Mouse (Mus musculus): ENCODE measurements around the gene Tmem30c.

The Tmem30c gene

DNA sequence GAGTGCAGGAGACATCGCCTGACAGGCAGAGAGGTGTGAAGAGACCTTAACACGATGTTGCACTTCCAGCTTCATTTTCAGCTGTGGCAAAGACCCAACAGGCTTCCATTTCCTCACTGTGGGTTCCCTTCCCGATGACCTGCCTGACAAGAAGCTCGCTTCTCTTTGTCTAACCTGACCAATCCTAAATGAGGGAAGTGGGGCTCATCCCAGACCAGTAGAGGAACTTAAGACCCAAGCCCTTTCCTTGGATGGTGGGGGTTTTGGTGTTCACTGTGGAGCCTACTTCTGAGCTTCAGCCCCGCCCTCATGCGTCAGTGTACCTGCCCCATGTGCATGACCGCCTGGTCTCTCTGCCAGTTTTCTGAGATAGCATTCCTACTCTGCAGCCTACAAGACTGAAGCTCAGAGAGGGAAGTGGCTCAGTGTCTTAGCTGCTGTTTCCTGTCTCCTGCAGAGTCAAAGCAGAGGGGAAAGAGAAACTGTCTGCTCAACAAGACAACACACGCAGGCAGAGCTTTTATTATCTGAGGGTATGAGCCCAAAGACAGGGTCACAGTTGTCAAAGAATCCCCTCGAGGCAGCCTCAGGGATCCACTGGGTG lies 8.9 kb upstream of the Tmem30c start:
- ATAC-seq (ENCODE audit: insufficient number of reproducible peaks, low FRiP score, low TSS enrichment), result 0 out of 2 replicates have a peak, but pooled peaks have one; percentile 49

DNA sequence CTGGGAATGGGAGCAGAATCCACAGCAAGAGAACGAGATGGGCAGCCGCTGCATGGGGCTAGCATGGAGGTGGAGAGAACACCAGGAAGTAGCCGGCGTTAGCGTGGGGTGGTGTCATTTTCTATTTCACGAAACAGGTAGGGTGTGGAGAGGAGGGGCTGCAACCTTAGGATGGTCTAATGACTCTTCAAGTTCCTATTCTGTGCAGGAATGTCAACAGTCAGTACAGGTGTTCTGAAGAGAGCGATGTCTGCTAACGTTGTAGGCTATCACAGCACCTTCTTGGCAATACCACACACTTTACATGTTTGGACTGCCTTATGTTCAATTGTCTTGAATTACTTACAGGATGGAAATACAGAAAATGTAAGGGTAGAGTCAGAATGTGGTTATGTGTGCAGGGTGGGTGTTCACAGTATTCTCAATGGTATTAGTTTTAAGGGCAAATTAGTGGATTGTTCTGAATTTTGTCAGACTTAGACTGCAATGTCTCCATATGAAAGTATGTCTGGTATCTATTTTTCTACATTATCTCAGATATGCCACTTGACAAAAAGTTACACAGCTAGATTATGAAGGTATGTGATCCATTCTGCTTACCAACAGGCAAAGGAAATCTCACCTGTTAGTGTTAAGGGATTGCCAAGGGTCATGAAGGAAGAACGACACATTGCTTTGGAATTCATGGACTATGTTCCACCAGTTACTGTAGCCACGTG lies 2.7 kb upstream of the Tmem30c start:
- ATAC-seq (ENCODE audit: insufficient number of reproducible peaks, low FRiP score, low TSS enrichment), result no peak

DNA sequence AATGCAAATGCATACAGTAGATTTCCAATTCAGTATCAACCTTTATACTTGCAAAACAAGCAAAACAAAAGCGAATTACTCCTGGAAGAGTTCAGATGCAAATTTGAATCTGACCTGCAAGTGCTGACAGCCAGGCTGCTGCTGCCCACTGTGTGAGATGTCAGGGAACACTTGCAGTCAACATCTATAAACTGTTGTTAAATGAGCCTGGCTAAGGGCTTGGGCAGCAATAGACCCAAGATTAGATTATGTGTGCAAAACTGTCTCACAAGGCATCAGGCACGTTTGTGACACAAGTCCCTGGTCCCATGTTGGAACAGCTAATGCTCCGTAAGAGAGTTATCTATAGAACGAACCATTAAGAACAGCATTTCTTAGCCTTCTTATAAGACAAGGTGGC lies 369 bp downstream of the Tmem30c start:
- ATAC-seq (ENCODE audit: insufficient number of reproducible peaks, low FRiP score, low TSS enrichment), result no peak

DNA sequence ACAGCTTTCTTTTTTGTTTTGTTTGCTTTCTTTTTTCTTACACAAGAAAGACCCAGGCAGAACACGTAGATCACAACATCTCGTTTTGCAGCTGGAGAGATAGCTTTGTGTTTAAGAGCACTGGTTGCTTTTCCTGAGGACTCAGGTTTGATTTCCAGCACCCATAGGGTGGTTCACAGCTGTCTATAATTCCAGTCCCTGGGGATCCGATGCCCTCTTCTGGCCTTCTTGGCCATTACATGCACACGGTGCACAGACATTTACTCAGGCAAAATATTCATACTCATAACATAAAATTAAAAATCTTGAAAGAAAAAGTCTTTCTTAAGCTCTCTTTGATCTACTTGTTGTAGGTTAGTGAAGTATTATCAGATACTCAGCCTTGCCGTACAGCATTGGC lies 969 bp downstream of the Tmem30c start:
- ATAC-seq (ENCODE audit: insufficient number of reproducible peaks, low FRiP score, low TSS enrichment), result no peak

DNA sequence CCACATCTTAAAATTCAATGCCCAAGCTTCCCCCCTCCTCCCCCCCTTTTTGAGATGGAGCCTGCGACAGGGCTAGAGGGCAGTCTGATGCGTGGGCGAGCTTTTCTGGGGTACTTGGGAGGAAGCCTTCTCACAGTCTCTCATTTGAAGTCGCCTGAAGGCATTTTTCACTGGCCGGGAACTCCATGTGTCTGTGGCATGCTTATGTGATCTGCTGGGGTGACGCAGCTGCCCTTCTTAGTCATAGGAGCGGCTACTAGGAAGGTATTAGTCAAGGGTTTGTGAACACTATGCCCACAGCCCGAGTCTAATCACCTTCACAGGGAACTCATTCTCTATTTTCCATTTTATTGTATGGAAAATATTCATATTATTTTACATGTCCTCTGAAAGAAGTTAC lies 11.2 kb downstream of the Tmem30c start:
- ATAC-seq (ENCODE audit: insufficient number of reproducible peaks, low FRiP score, low TSS enrichment), result no peak

DNA sequence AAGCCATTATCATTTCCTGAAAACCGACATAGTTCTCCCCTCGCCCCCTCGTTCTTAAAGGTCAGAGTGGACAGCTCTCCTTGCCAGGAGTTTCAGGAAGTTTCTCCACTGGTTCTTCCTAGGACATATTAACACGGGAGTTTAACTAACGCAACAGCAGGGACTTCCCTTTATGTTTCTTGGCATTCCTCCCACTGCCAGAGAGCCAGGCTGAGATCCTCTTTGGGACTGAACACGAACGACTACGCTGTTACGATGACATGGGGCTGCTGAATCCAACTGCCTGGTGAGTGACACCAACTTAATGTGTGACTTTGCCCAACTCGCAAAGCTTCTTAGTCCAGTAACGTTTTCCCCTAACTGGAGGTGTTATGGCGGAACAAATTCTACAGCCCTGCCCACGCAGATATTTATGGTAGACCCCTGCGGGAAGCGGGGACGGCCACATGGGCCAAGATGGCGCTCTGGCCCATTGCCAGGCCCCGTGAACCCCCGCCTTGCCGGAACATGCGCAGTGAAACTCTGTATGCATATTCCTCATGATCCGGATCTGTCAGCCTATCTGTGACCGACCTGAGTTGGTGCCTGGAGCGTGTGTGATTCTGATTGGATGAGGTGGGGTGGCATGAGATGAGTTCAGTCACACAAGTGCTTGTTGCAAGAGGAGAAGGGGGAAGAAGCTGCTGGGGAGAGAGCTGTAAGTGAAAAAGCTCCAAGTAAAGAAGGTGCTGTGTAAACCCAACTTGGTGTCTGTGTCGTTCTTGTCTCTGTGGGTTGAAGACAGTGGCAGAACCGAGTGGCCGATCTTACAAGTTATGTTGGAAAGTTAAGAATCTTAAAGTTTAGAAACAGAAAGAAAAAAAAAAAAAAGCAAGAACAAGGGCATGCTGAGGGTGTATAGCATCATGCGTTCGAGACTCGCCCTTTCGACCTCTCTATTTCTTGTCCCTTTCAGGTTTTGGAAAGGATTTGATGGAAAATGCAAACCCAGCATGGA lies 12.1 kb downstream of the Tmem30c start:
- no peak for ATAC-seq (ENCODE audit: insufficient number of reproducible peaks, low FRiP score, low TSS enrichment)

DNA sequence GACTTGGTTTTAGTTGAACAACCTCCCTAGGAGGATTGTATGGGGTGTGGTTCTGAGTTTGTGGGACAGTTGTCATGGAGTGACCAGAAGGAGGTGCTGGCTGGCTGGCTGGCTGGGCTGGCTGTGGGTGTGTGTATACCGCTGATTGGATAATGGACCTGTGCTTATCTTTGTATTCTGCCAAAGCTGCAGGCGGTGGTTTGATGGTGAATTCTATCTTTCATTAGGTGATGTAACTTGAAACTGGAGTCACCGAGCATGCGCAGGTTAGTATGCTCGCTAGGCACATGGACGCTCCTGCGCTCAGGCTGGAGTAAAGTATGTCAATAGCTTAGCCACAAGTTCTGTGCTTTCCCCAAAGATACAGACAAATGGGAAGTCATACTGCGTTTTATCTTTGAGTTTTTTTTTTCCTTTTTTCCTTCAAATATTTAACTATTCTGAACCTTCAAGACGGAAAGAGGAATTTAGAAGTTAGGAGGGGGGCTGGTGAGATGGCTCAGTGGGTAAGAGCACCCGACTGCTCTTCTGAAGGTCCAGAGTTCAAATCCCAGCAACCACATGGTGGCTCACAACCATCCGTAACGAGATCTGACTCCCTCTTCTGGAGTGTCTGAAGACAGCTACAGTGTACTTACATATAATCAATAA lies 13.6 kb downstream of the Tmem30c start:
- ATAC-seq (ENCODE audit: insufficient number of reproducible peaks, low FRiP score, low TSS enrichment), result no peak

DNA sequence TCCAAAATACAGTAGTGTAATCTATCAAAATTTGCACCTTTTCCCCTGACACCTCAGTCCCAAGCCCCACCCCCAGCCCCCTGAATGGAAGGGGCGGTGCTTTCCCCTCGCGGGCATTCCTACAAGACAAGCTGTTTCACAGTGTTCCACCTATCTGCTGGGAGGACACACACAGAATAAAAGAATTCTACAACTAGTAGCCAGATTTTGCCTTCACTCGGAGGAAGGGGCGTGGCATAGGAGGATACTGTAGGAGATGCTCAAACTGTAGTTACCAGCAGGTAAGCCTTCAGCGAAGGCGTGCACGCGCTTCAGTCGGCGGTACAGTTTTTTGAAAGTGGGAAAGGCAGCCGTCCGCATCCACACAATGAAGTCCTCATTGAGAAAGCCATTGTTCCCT lies 22.9 kb downstream of the Tmem30c start:
- ATAC-seq (ENCODE audit: insufficient number of reproducible peaks, low FRiP score, low TSS enrichment), result no peak

DNA sequence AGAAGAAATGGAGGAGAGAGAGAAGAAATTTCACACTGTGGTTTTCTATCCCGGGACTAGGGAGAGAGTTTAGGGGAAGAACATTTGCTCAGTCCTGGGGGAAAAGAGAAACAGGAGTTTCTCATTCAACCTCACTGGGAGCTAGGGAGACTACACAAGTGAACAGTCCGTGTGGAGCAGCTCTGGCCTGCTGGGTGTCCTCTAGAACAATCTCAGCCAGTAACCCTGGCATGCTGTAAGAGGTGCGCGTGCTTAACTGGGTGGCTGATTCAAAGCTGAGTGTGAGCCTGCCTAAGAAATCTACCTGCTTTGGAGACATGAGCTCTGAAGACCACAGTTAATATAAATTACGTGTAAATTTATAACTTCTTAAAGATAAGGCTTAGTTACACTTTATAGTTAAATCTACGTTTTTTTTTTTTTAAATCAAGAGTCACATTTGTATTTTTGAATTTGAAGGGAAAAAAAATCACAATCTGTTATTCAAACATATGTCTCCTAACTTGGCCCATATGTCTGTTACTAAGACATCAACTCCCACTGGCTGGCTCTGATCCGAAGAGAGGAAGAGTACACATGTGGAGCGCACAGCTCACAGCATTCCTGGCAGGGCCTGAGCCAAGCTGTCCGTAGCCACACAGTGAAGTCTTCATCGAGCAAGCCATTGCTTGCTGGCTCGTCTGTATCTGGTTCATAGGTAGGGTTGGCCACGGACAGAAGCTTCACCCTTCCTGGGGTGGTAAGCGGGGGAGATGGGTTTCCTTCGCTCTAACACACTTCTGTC lies 24.4 kb downstream of the Tmem30c start:
- no peak for ATAC-seq (ENCODE audit: insufficient number of reproducible peaks, low FRiP score, low TSS enrichment)

DNA sequence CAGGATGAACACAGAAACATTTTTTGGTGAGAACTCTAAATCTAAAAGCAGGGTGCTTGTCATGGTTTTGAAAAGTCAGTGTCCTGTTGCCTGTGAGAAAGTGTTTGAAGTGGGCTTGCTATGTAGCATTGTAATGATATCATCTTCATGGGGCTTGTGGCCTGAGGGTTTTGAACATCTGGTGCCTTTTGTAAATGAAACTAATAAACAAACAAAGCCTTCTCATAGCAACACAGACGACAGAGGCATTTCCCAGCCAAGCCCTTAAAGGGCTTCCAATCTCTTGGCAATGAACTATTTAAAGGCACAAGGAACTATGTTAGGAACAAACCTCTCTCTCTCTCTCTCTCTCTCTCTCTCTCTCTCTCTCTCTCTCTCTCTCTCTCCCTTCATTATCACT lies 25.6 kb downstream of the Tmem30c start:
- ATAC-seq (ENCODE audit: insufficient number of reproducible peaks, low FRiP score, low TSS enrichment), result no peak

DNA sequence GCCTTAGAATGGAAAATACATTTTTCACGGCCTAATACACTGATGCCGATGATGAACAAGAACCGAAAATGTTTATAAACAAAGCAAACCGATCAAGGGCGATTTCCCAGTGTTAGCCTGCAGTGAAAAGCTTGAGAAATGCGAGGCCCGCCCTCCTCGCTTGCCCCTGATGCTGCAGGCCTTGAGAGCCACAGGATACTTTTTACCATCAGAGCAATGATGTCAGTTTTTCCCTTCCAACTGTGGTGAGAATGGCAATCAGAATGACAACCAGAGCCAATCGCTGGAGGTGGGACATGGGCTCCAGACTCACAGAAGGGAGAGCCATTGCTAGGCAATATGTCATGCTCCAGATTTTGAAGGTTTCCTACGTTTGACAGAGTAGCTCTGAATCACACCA lies 32.5 kb downstream of the Tmem30c start:
- no peak for ATAC-seq (ENCODE audit: insufficient number of reproducible peaks, low FRiP score, low TSS enrichment)

DNA sequence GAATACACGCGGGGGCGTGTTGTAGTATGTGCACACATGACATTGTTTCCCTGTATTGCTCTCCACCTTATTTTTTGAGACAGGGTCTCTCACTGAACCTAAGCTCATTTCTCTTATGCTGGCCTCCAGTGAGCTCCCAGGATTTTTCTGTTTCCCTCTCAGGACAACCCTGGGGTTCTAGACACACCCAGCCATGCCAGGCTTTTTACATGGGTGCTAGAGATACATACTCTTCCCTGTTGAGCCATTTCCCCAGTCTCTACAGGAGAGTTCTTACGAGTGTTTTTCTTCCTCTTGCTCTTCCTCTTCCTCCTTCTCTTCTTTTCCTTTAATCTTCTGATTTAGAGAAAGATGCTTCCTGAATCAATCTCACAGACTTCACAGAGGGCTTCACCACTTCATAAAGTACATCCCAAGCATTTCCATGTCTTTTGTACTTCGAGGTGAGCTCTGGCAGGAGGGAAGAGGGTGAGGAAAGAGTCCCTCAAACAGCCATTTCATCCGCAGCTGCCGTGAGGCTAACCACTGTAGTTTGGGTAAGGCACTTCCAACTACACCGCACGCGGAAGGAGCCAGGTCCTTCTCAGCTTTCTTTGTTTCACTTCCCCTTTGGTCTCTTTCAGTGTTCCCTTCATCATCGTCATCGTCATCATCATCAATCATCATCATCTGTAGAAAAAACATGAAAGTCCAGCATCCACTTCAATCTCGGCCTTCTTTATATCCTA lies 33.1 kb downstream of the Tmem30c start:
- no peak for ATAC-seq (ENCODE audit: insufficient number of reproducible peaks, low FRiP score, low TSS enrichment)

DNA sequence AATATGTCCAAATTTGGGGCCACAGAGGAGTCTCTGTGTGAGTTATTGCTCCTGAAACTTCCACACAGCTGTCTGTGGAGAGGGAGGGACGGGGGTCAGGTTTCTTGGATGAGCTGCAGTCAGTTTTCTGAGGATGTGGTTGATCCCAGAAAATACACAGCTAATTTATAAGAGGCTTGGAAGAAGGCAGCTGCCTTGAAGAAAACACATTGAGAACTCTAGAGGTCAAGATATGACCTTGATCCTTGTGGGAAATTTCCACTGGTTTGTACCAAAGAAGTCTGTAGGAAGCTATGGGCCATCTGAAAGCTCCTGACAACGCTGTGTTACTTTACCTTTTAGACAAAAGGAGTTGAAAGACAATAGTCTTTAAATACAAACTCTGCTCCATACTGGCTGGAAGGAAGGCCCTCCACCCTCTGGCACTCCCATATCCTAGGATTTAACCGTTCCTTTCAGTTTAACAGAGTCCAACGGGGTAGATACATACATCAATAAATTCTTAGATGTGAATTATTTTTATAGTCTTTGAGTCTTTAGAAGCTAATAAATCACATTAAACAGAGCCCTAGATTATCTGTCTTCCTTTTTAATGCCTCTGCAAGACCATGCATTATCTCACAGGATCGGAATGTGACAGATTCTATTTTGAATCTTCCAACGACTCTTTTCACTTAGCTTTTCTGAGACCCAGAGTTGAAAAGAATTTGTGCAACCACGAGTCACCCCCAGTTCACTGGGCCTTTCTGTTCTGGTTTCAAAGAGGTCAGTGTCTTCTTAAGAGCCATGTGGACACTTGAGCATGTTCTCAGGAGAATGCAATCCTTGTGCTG lies 40.9 kb downstream of the Tmem30c start:
- no peak for ATAC-seq (ENCODE audit: insufficient number of reproducible peaks, low FRiP score, low TSS enrichment)

DNA sequence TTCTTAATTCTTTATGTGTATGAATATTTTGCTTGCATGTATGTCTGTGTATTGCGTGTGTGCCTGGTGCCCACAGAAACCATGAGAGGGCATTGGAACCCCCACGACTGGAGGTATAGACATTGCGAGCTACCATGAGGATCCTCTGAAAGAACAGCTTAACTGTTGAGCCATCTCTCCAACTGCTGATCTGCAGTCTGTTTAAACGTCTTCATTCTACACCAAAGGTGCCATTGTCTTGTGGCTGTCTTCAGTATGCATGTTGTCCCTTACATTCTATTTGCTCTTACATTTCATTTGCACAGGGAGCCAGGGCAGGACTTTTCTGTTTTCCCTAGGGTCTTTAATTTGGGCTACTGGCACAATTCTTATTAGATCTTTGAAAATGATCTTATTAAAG lies 41.7 kb downstream of the Tmem30c start:
- ATAC-seq (ENCODE audit: insufficient number of reproducible peaks, low FRiP score, low TSS enrichment), result no peak

DNA sequence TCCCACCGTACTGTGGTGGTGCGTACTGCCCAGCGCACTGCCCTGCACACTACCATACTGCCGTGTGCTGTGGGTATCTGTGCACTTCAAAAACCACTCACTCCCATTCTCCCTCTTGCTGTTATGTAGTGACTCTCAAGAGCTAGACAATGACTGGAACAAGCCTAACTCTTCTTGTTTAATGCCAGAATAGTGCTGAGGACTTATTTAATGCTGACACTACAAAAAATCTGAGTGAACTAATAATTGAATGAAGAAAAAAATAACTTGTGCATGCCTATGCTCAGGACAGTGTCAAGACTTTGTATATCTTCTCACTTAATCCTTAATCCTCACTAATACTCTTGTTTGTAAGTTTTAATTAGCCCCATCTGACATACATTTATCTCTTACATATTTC lies 45.2 kb downstream of the Tmem30c start:
- ATAC-seq (ENCODE audit: insufficient number of reproducible peaks, low FRiP score, low TSS enrichment), result no peak

DNA sequence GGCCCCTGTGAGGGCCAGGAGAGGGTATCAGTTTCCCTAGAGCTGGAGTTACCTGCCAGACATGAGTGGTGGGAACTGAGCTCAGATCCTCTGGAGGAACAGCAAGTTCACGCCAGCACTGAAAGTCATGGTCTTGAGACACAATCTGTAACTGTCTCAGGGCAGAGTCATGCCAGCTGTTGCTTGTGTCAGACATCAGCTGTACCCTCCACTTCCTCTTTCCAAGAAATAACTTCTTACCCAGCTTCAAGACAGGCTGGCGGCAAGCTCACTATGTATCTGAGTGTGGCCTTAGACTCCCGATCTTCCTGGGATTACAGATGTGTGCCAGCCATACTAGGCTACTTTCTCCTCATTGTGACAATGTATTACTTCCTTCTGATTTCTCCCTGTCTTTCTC lies 46.1 kb downstream of the Tmem30c start:
- no peak for ATAC-seq (ENCODE audit: insufficient number of reproducible peaks, low FRiP score, low TSS enrichment)

DNA sequence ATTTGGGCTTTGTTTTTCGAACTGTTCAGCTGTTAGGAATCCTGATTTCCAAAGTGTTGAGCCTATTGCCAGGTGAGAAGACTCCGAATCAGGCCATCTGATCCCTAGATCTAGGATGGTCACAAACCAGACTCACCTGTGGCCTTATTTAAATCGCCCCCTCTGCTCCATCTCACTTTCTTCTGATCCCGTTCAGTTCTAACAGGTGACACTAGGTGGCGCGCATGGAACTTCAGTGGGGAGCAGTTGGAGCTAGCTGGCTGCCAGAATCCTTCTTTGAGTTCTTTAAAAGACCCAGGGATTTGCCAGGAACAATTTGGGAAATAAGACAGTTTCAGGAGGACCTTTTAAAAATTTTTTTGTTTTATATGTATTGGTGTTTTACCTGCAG lies 48.8 kb downstream of the Tmem30c start:
- peak; percentile 62; the same call in 1 of the 2 replicates for ATAC-seq (ENCODE audit: insufficient number of reproducible peaks, low FRiP score, low TSS enrichment)

DNA sequence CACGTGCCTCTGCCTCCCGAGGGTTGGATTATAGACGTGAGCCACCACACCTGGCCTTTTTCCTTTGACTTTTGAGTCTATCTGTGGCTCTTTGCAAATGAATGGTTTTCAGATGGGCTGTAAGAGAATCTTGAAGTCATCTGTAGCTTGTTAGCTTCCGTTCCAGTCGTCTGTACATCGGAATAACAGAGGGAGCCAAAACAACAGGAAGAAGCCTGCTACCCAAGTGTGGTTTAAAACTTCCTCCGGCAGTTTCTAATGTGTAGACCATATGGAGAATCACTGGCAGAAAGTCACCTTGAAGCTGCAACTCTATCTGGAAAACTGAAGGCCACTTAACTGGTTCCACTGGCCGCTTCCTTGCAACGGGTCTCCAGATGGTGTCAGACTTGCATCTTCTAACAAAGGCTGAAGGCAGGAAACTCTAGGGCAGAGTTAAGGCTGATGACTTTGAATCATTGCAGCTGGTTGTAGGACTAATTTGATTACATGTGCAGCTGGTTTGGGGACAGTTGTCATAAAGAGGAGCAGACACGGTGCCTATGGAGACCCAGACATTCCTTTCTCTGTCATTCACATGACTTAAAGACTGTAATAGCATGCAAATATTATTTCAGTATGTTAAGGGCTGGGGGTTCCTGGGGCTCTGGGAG lies 49.3 kb downstream of the Tmem30c start:
- ATAC-seq (ENCODE audit: insufficient number of reproducible peaks, low FRiP score, low TSS enrichment), result no peak

Data from cerebellum, adult (tissue).